In genomic region chr10:59119001-59119400, GRCm38 (mm10) we compare ENCODE assay signal across 19 mouse cellular contexts.
DNase-seq lines count a peak whose midpoint lies in the region.
"Had no signal": no experiment of that assay in that cellular context is flagged by ENCODE, and none has a peak within 500 bp of the region (broad histone marks: within the 10 kb centered on the region; RNA-seq: fewer than 3 reads in every experiment).

No protein-coding gene starts in this region.

- H3K36me3 ChIP-seq in heart, embryonic 10.5 days = no peaks in the 10 kb centered on the region
- H3K36me3 ChIP-seq: embryonic facial prominence, embryonic 13.5 days; embryonic facial prominence, embryonic 15.5 days; forebrain, embryonic 10.5 days; forebrain, embryonic 12.5 days had no signal

- H3K27ac ChIP-seq in heart, embryonic 10.5 days = no peak overlapping the region
- H3K27ac ChIP-seq: embryonic facial prominence, embryonic 13.5 days; embryonic facial prominence, embryonic 15.5 days; forebrain, embryonic 10.5 days; forebrain, embryonic 12.5 days had no signal

- H3K27me3 ChIP-seq in heart, embryonic 10.5 days (ENCODE audit: insufficient read depth, poor library complexity, severe bottlenecking) = no peaks in the 10 kb centered on the region
- H3K27me3 ChIP-seq: embryonic facial prominence, embryonic 13.5 days; embryonic facial prominence, embryonic 15.5 days; forebrain, embryonic 12.5 days had no signal

- 97% methylated on average over 1 of the region's 1 CpGs for WGBS in heart, embryonic 10.5 days

- DNase-seq in heart, embryonic 10.5 days (ENCODE audit: low spot score) = peak; percentile 62
- DNase-seq in heart, postnatal 4 days = no peak
- peak; percentile 31 for DNase-seq in layer of hippocampus, adult 9-11 months
- DNase-seq in layer of hippocampus, postnatal 25 days (ENCODE audit: extremely low spot score in 1 of 2, low spot score in 1 of 2) = no peak
- DNase-seq: adrenal gland, adult 2 months; adrenal gland, postnatal 10 days; adrenal gland, postnatal 25 days; cerebellum, adult 11 months; cerebellum, adult 18-20 months; cerebellum, adult 8-10 months; cerebellum, adult 9-11 months; cerebellum, postnatal 14 days; cerebellum, postnatal 36 days; embryo, embryonic 11 days had no signal

- H3K4me3 ChIP-seq in heart, embryonic 10.5 days = no peak overlapping the region
- H3K4me3 ChIP-seq: embryonic facial prominence, embryonic 13.5 days; embryonic facial prominence, embryonic 15.5 days; erythroblast, embryonic 14.5 days; forebrain, embryonic 10.5 days; forebrain, embryonic 12.5 days had no signal

- no peaks in the 10 kb centered on the region for H3K9me3 ChIP-seq in heart, embryonic 10.5 days
- H3K9me3 ChIP-seq: embryonic facial prominence, embryonic 13.5 days; embryonic facial prominence, embryonic 15.5 days; forebrain, embryonic 10.5 days; forebrain, embryonic 12.5 days had no signal

- peaks cover 11% of the 10 kb centered on the region for H3K4me1 ChIP-seq in heart, embryonic 10.5 days
- H3K4me1 ChIP-seq: embryonic facial prominence, embryonic 15.5 days; forebrain, embryonic 10.5 days; forebrain, embryonic 12.5 days had no signal

Comparison
In these comparisons a context has a peak if more than half of its experiments do, and no peak if none do; other contexts are left out.
1. DNase-seq: peak in heart, embryonic 10.5 days (single experiment) and layer of hippocampus, adult 9-11 months (single experiment); none in heart, postnatal 4 days (single experiment) and layer of hippocampus, postnatal 25 days (0 of 2).